Mouse (Mus musculus): ENCODE data around the gene Map6.
A peak's percentile ranks its signal among the peaks of the same experiment; 100 is the strongest.
"Not testable (repeated sequence)": the region's sequence is repeated elsewhere in the genome, so short reads cannot be mapped to it uniquely, and the experiment has no call there.

The Map6 gene

GRCm38 (mm10) chr7:99356244-99356930, 89.1 kb downstream of the Map6 start:
- peak; percentile 54 for DNase-seq (ENCODE audit: low spot score)

GRCm38 (mm10) chr7:99357201-99357600, 90.0 kb downstream of the Map6 start:
- DNase-seq (ENCODE audit: low spot score), result no peak

GRCm38 (mm10) chr7:99358371-99358770, 91.1 kb downstream of the Map6 start:
- no peak for DNase-seq (ENCODE audit: low spot score)

- peak; percentile 93 for DNase-seq (ENCODE audit: low spot score)
These were observed 93.0 kb downstream of the Map6 start for GRCm38 (mm10) chr7:99360021-99360802.

GRCm38 (mm10) chr7:99360803-99361414, 93.7 kb downstream of the Map6 start:
- no peak for DNase-seq (ENCODE audit: low spot score)

GRCm38 (mm10) chr7:99362137-99362536, 94.9 kb downstream of the Map6 start:
- no peak for DNase-seq (ENCODE audit: low spot score)

GRCm38 (mm10) chr7:99365069-99365468, 97.8 kb downstream of the Map6 start:
- peak; percentile 62 for DNase-seq (ENCODE audit: low spot score)

GRCm38 (mm10) chr7:99366716-99367115, 99.5 kb downstream of the Map6 start:
- no peak for DNase-seq (ENCODE audit: low spot score)

GRCm38 (mm10) chr7:99374325-99374724, 107.1 kb downstream of the Map6 start:
- not testable (repeated sequence) for DNase-seq (ENCODE audit: low spot score)

- peak; percentile 57 for DNase-seq (ENCODE audit: low spot score)
These were observed 108.2 kb downstream of the Map6 start for GRCm38 (mm10) chr7:99375455-99375854.

GRCm38 (mm10) chr7:99378870-99379269, 111.6 kb downstream of the Map6 start:
- no peak for DNase-seq (ENCODE audit: low spot score)

GRCm38 (mm10) chr7:99380491-99381213, 113.4 kb downstream of the Map6 start:
- peak; percentile 44 for DNase-seq (ENCODE audit: low spot score)

- DNase-seq (ENCODE audit: low spot score), result peak; percentile 99
These were observed 114.2 kb downstream of the Map6 start, which contains the start of gene Gdpd5 for GRCm38 (mm10) chr7:99381214-99382087. Gene Gdpd5, plus strand, starts transcription at chr7:99381414.

GRCm38 (mm10) chr7:99382088-99383000, 115.1 kb downstream of the Map6 start:
- no peak for DNase-seq (ENCODE audit: low spot score)

- no peak for DNase-seq (ENCODE audit: low spot score)
These were observed 116.0 kb downstream of the Map6 start for GRCm38 (mm10) chr7:99383246-99383645.

- DNase-seq (ENCODE audit: low spot score), result no peak
These were observed 116.9 kb downstream of the Map6 start for GRCm38 (mm10) chr7:99384101-99384611.

- DNase-seq (ENCODE audit: low spot score), result no peak
These were observed 118.8 kb downstream of the Map6 start for GRCm38 (mm10) chr7:99386030-99386429.

Measured in yolk sac, embryonic 10.5 days (tissue).